Mouse (Mus musculus): ENCODE data around the gene Plekhh3.
"Not testable (repeated sequence)": the region's sequence is repeated elsewhere in the genome, so short reads cannot be mapped to it uniquely, and the experiment has no call there.

Plekhh3 gene

DNA sequence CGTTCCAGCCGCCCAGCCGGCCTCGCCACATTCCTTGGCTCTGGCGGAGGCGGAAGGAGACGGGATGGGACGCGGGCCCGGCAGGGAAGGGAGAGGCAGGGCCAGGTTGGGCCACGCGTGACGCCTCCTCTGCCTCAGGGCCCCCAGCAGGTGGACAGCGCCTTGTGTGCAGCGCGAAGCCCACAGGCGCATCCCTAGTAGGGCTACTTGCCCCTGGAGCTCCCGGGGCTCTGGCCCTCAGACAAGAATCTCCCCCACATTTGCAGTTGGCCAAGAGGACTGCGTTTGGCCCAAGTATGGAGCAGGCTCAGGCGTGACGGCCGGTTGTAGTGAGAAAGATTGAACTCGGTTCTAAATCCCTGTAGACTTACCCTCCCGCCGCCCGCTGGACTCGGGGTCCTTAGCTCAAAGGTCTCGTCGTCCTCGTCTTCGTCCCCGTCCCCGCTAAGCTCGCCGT, 769 bp downstream of the Plekhh3 start, which contains the start of gene Cntnap1:
Gene Cntnap1 (plus strand): TSS at position 170 of the 457 bp plus-strand sequence.
- no peak for DNase-seq (ENCODE audit: low read depth, low spot score)

DNA sequence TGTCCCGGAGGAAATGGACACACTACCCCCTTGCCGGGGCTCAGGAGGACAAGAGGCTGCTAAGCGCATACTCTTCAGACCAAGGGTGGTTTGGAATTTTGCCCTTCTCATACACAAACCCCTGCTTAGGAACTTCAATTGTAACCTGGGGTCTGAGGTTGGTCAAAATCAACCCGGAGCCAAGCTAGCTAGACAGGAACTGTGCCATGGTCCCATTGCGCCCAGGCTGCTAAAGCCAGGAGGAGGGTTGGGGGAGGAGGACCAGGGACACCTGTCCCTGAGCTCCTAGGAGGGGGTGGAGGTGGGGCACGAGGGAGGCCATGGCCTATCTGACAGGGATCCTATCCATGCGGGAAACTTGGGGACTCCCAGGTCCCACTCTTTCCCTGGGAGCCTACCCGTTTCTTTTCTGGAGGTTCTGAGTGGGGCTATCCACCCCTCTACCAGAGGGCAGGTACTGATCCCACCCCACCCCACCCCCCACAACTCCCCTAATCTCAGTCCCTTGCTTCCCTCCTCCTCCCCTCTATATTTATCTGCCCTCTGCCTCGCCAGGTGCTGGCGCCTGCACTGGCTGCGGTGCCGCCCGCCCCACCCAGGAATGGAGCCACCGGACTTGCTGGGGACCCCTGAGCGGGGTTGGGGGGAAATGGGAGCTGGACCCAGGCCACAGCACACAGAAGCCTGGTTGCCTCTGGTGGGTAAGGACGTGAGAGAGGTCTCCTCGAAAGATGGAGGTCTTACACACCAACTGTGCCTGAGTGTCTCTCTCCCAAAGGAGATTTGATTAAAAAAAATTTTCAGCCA, 1.6 kb downstream of the Plekhh3 start:
- DNase-seq (ENCODE audit: low read depth, low spot score), result no peak

DNA sequence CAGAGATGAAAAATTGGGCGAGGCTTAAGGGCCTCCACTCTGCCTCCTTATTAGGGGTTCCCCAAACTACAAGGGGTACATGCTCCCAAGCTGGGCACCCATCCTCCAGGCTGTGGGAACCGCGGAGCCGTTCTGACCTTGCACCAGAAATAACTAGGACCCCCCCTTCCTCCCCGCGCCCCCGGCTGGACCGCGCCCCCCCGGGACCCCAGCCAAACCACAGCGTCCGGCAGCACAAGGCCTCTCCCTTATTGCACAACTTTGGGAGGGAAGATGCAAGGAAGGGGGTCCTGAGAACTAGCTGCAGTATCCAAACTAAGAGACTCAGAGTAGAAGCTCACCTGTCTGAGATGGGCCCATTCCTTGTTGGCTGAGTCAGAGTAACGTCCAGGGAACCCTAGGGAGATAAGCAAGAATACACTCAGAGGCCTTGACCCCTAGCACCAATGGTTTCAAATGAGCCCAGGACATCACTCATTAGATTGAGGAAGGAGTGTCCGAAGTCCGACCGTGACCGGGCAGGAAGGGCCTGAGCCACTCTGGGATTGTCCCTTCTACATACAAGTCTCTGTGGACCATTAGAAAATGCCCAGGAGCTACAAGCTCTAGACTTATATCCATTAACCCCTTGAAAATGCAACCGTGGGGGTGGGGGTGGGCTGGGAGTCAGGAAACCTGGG, 2.7 kb downstream of the Plekhh3 start:
- DNase-seq (ENCODE audit: low read depth, low spot score), result no peak

DNA sequence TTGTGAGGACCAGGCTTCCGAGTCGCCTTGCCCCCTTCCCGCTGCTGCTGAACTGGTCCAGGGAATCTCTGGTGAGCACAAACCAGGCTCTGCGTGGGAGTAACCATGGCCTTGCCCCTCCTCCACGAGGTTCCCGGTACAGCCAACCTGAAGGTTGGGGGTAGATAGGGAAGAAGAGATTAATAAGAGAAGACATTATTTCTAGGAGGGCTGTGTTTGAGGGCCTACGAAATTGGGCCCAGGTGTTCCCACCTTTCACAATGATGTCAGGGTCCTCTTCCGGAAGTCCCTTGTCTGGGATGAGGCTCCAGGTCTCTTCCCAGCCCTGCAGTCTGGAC, 3.2 kb downstream of the Plekhh3 start:
- no peak for DNase-seq (ENCODE audit: low read depth, low spot score)

DNA sequence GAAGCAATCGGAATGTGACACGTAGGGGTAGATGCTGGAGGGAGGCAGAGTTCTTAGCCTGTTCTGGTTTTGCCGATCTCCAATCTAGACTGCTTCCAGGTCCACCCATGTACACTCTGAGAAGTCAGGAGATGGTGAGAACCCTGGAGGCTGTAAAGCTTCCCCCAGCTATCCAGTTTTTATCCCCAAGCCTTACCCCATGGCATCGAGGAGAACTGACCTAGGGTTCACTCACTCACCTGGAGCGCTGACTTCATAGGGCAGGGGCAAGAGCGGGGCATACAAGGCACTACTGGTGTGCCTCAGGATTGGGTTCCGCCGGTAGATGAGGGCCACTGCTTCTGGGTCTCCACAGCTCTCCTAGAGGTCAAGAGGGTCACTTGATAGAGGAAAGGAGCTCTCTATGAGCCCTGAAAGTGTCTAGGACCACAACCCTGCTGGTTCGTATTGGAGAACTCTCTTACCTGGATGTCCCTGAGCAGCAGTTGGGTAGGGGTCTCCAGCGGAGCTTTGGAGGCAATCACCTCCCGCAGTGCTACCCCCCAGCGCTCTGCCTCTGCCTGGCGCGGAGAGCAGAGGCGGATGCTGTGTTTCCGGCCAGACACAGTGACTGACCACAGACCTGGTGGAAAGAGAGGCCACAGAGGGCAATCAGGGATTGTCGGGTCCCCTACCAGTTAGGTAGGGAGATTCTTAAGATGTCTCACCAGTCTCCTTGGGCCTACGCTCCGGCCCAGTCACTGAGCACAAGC, 3.8 kb downstream of the Plekhh3 start:
- DNase-seq (ENCODE audit: low read depth, low spot score), result no peak

DNA sequence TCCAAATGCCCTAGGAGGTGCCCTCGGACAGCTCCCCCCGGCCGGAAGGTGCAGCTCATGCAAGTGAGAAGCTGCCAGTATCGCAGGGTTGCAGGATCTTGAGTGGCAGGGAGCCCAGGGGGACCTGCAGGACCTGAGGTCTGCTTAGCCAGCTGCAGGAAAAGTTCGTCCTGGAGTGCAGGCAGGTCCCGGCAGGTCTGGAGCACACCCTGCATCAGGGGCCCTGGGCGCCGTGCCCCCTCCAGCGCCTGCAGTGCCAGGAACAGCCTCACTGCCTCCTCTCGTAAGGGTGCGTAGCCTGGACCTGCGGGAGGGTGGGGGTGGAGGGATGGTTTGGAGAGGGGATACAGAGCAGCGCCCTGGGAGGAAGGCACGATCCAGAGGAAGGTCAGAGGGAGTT, 4.8 kb downstream of the Plekhh3 start:
- no peak for DNase-seq (ENCODE audit: low read depth, low spot score)

DNA sequence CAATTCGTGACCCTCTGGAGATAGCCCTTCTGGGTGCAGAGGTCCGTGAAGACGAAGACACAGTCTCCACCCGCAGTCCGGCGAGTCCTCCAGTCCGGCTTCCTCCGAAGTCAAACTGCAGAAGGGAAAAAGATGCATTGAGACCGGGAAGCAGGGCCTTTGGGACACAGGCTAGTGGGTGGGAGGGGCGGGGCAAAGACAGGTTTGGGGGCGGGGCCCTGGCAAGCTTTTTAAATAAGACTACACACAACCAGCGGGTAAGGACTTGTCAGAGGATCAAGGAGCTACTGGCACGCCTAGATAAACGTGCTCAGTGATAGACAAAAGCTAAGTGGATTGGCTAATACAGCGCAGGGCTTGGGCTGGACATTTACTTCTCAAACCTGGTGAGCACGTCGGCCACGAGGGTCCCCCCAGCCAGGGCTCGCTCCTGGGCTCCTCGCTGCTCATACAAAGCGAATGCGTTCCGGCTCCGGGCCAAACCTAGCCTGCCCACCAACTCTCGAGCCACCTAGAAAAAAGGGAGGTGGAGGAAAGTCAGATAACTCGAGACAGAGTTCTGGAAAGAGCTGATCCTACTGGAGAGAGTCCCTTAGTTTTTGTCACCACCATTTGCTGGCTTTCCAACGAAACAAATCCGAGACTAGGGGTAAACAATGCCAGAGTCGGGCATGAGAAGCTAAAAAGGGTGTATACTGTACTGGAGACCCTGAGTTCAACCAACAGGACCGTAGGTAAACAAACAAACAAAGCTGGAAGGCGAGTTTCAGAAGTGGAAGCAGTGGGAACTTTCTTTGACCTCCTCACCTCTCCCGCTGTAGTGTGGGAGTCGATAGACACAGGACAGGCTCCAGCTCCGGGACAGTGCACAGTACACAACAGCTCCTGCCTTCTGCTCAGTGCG, 6.2 kb downstream of the Plekhh3 start:
- no peak for DNase-seq (ENCODE audit: low read depth, low spot score)

DNA sequence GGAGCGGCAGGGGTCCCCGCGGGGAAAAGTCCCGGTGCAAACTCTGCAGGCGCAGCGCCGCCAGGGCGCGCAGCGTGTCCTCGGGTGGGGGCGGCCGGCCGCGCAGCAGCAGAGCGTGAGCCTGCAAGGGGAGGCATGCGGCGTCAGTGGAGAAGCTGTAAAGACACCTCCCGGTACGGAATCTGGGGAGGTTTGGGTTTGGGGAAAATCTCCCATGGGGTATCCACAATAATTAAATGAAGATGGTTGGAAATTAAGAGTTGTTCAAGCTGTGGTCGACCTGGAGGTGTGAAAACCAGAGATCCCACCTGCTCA, 6.8 kb downstream of the Plekhh3 start:
- no peak for DNase-seq (ENCODE audit: low read depth, low spot score)

DNA sequence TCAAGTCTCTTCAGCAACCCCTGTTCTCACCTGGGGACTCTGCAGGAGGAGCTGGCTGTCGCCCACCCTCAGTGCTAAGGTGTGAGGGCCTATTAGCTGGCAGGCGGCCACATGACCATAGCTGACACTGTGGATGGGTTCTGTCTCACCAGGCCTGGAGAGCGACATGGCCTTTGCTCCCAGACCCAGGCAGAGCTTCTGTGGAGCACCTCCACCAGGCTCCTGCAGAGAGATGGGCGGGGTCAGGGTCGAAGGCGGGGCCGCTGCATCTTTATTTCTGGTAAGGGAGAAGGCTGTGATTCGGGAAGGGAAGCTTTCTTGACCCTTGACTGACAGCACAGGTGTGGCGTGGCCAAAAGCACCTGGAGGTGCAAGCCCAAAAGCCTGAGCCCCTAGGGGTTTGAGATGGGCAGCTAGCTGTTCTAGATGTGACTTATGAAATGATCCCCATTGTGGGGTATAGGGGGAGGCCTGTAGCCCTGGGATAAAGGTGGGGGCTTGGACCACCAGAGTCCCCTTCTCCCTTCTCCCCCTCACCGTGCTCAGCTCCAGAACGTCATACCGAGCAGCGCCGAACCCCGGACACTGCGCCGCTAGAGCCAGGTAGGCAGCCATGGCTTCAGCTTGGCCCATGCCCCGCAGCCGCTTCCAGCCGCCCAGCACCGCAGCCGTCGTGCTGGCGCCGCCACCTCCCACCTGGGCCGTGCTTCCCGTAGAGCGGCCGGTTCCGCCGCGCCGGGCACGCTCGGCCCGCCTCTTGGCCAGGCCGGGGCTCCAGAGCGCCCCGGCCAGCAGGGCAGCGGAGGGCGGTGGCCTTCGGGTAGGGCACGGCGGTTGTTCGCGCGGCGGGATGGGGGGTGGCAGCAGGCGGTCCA, 7.4 kb downstream of the Plekhh3 start:
- DNase-seq (ENCODE audit: low read depth, low spot score), result no peak

DNA sequence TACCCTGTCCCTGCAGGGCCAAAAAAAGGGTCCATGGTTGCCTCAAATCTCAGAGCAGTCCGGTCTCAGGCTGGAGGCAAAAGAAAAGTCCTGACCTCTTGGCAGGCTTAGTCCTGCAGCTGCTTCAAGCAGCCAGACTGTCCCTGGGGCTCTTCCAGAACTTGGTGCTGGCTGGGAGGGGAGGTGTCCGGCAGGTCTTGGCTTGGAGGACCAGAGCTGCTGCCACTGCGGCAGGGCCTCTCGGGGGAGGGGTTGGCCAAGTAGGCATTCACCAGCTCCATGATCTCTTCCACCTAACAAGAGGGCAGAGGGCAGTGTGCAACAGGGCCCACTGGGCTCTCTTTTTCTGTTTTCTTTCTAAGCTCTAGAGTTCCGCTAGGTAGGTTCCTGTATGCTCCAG, 8.4 kb downstream of the Plekhh3 start:
- DNase-seq (ENCODE audit: low read depth, low spot score), result no peak

DNA sequence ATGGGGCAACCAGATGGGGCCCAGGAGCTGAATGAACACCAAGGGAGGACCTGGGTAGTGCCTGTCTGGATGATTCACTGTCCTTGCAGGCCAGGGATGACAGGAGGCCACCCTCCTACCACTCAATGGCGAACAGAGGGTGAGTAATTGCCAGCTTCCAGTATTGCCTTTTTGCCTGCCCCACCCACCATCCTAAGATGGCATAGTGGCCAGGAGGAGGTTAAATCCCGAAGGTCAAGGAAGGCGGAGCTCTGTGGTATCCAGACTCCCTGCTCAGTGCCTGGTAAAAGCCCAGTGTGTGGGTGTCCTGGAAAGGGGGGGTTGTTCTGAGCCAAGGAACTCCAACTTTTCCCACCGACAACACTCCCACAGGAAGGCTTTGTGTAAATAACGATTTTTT, 8.8 kb downstream of the Plekhh3 start:
- no peak for DNase-seq (ENCODE audit: low read depth, low spot score)

DNA sequence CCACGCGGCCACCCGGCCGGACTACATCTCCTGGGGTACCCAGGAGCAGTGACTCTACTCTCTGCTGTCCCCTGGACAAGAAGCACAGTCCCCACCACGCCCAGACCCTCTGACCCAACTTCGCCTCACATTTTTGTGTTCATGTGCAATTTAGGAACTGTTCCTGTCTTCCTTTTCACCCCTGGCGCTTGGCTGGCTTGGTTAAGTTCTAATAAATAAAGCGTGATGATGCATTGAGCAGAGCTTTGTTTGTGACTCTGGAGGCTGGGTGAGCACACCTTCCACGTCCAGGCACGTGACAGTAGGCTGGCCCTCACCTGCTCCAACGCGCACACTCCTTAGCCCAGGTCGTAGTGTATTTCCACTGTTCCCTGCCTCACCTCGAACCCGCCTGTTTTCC, 9.6 kb downstream of the Plekhh3 start:
- DNase-seq (ENCODE audit: low read depth, low spot score), result no peak

DNA sequence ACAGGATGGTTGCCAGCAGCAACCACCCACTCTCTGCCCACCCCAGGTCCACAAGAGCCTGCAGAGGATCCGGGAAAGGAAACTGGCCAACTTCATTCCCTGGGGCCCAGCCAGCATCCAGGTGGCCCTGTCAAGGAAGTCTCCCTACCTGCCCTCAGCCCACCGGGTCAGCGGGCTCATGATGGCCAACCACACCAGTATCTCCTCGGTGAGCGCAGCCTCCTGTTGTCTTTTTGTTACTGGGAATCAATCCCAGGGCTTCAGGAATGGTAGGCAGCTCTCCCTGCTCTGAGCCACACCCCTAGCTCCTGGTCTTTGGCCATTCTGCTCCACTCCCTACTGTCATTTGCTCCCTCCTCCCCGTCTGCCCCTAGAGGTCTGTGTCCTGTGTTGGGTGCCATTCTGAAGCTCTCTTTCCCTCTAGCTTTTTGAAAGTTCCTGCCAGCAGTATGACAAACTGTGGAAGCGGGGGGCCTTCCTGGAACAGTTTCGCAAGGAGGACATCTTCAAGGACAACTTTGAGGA, 10.1 kb downstream of the Plekhh3 start:
- DNase-seq (ENCODE audit: low read depth, low spot score), result not testable (repeated sequence)

DNA sequence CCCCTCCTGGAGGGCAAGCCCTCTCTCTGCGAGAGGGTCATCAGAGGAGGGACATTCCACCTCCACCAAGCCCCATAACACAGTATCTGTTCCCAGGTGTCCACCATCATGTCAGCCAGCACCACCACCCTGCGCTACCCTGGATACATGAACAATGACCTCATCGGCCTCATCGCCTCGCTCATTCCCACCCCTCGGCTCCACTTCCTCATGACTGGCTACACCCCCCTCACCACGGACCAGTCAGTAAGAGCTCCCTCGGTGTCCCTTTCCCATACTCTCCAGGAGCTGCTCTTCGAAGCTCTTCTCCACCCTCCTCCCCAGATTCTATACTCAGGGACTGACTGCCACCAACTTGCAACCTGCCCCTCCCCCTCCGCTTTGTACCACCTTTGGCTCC, 11.0 kb downstream of the Plekhh3 start:
- DNase-seq (ENCODE audit: low read depth, low spot score), result not testable (repeated sequence)

DNA sequence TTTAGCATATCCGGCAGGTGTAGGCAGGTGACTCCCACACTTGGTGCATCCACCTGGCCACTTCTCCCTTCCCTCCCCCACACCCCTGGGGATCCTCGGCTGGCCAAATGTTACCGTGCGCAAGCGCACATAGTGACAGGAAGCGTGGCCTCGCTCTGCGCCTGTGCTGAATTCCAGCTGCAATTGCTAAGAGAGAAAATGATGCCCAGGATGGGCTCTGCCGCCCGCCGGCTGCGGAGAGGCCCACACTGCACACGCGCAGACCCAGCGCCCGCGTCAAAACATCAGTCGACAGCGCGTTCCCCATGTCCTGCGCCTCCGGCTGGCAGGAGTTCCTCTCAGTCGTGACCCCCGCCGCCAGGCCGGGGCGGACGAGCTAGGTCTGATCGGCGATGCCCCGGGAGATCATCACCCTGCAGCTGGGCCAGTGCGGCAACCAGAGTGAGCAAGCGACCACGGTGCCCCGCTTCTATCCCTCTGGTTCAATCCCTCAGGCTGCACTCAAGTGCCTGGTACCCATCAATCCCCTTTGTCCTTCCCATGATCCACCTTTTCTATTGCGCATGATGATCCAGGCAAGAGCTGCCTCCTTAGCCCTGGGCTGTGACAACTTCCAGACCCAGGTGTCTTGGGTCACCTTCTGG, 15.3 kb downstream of the Plekhh3 start, which contains the start of gene Tubg2:
Gene Tubg2 (plus strand): TSS at position 180 of the 644 bp plus-strand sequence.
- no peak for DNase-seq (ENCODE audit: low read depth, low spot score)

DNA sequence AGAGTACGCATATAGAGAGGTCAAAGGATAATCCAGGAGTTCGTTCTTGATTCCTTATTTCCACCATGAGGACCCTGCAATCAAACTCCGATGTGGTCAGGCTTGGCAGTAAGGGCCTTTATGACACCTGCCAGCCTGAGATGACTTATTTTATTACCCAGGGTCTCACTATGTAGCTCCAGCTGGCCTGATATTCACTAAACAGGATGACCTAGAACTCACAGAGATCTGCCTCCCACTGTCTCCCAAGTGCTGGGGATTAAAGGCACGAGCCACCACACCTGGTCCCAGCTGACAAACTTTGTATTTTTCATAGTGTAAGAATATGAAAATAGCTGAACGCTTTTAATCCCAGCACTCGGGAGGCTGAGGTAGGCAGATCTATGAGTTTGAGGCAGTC, 16.0 kb downstream of the Plekhh3 start:
- DNase-seq (ENCODE audit: low read depth, low spot score), result no peak

DNA sequence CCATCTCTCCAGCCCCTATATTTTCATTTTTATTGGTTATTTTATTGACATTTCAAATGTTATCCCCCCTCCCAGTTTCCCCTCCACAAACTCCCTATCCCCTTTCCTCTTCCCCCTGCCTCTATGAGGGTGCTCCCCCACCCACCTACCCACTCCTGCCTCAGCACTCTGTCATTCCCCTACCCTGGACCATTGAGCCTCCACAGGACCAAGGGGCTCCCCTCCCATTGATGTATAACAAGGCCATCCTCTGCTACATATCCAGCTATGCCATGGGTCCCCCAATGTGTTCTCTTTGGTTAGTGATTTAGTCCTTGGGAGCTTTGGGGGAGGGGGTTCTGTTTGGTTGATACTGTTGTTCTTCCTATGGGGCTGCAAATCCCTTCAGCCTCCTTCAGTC, 16.5 kb downstream of the Plekhh3 start:
- DNase-seq (ENCODE audit: low read depth, low spot score), result no peak

DNA sequence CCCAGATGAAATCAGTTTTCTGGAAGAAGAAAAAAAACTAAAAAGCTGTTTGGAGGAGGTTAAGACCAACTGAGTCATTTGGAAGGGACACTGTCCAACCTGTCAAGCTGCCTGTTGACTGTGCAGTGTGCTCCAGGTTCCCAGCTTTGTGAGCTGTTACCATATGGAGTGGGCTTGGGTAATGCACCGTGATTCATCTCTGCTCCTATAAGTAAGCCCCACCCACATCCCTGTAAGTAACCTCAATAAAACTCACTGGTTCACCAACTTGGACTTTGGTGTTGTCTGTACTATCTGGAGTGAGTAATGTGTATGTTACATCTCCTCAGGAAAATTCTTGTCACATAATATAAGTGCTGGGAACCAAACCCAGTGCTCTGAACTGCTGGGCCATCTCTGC, 18.3 kb downstream of the Plekhh3 start:
- DNase-seq (ENCODE audit: low read depth, low spot score), result no peak

DNA sequence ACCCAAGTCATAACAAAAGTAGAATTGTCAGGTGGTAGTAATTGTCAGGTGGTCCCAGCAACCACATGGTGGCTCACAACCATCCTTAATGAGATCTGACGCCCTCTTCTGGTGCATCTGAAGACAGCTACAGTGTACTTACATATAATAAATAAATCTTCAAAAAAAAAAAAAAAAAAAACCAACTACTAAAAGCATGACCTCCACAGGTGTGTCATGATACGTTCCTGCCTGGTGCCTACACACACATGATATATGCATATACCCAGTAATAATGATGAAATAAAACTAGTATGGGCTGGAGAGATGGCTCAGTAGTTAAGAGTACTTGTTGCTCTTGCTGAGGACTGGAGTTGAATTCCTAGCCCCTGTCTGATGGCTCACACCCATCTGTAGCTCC, 20.1 kb downstream of the Plekhh3 start:
- DNase-seq (ENCODE audit: low read depth, low spot score), result no peak
